Comparison of ENCODE assay signal across 23 mouse cellular contexts in genomic region chr11:86039355-86039754, GRCm38 (mm10).
A peak's percentile ranks its signal among the peaks of the same experiment; 100 is the strongest.
DNase-seq lines count a peak whose midpoint lies in the region; ATAC-seq lines count a peak whose summit lies in the region.
"Had no signal": no experiment of that assay in that cellular context is flagged by ENCODE, and none has a peak within 500 bp of the region (broad histone marks: within the 10 kb centered on the region; RNA-seq: fewer than 3 reads in every experiment).

No protein-coding gene starts in this region.

- WGBS in embryonic facial prominence, embryonic 14.5 days: 72% methylated on average over 8 of the region's 8 CpGs
- 79% methylated on average over 8 of the region's 8 CpGs for WGBS in embryonic facial prominence, embryonic 10.5 days
- WGBS in forebrain, embryonic 16.5 days: 4% methylated on average over 8 of the region's 8 CpGs
- WGBS in midbrain, embryonic 15.5 days: 39% methylated on average over 8 of the region's 8 CpGs

- peak; percentile 41 for DNase-seq in embryonic facial prominence, embryonic 14.5 days (ENCODE audit: low spot score)
- DNase-seq in embryonic facial prominence, embryonic 10.5 days (ENCODE audit: low spot score): no peak
- DNase-seq in Muller cell, postnatal 12 days (ENCODE audit: inconsistent ontology term): peak; percentile 90
- no peak for DNase-seq in thymus, postnatal 25 days
- no peak for DNase-seq in cerebellum, postnatal 10 days
- DNase-seq: adrenal gland, postnatal 25 days; cerebellum, postnatal 14 days; gastrocnemius, postnatal 25 days; heart, postnatal 4 days; kidney, adult 11 months; kidney, postnatal 10 days; layer of hippocampus, postnatal 36 days; lung, embryonic 14.5 days; spleen, adult 18-20 months had no signal

- H3K27me3 ChIP-seq in embryonic facial prominence, embryonic 14.5 days (replicated peaks; ENCODE audit: control insufficient read depth, insufficient read depth, low read length): no peaks in the 10 kb centered on the region
- no peaks in the 10 kb centered on the region for H3K27me3 ChIP-seq in embryonic facial prominence, embryonic 10.5 days (replicated peaks; ENCODE audit: low read depth, poor library complexity, severe bottlenecking)
- no peaks in the 10 kb centered on the region for H3K27me3 ChIP-seq in forebrain, embryonic 16.5 days (replicated peaks; ENCODE audit: control insufficient read depth, insufficient read depth, low read length)
- H3K27me3 ChIP-seq in midbrain, embryonic 15.5 days (replicated peaks): no peaks in the 10 kb centered on the region
- H3K27me3 ChIP-seq: CH12.LX; embryonic facial prominence, embryonic 12.5 days; heart, embryonic 13.5 days; stomach, embryonic 15.5 days had no signal

- ATAC-seq in embryonic facial prominence, embryonic 14.5 days (ENCODE audit: low read depth): peak; percentile 18; the same call in 1 of the 2 replicates
- peak; percentile 88 for ATAC-seq in forebrain, embryonic 16.5 days
- no peak for ATAC-seq in midbrain, embryonic 15.5 days (replicated peaks)
- ATAC-seq in megakaryocyte progenitor cell, adult 5-6 weeks (replicated peaks; ENCODE audit: poor library complexity): no peak
- ATAC-seq: activated CD4-positive, CD25-positive, alpha-beta regulatory T cell, adult 4 months had no signal

- H3K9me3 ChIP-seq in embryonic facial prominence, embryonic 14.5 days (ENCODE audit: control insufficient read depth, low read length): no peaks in the 10 kb centered on the region; the same call in 1 of the 2 replicates
- no peaks in the 10 kb centered on the region for H3K9me3 ChIP-seq in embryonic facial prominence, embryonic 10.5 days
- H3K9me3 ChIP-seq in forebrain, embryonic 16.5 days (ENCODE audit: control insufficient read depth, low read length): no peaks in the 10 kb centered on the region
- H3K9me3 ChIP-seq in midbrain, embryonic 15.5 days: no peaks in the 10 kb centered on the region
- H3K9me3 ChIP-seq: embryonic facial prominence, embryonic 12.5 days; stomach, embryonic 15.5 days had no signal

- no peak overlapping the region for H3K9ac ChIP-seq in embryonic facial prominence, embryonic 14.5 days (ENCODE audit: low read depth, low read length)
- H3K9ac ChIP-seq in forebrain, embryonic 16.5 days (replicated peaks; ENCODE audit: low read depth, low read length): no peak overlapping the region
- no peak overlapping the region for H3K9ac ChIP-seq in midbrain, embryonic 15.5 days
- H3K9ac ChIP-seq: embryonic facial prominence, embryonic 12.5 days; heart, embryonic 13.5 days; lung, embryonic 14.5 days; stomach, embryonic 15.5 days had no signal

- no peak overlapping the region for H3K4me2 ChIP-seq in embryonic facial prominence, embryonic 14.5 days (ENCODE audit: low read depth, low read length)
- peak overlapping the region; percentile 24 for H3K4me2 ChIP-seq in forebrain, embryonic 16.5 days (ENCODE audit: low read length)
- peak overlapping the region; percentile 5; the same call in 1 of the 2 replicates for H3K4me2 ChIP-seq in midbrain, embryonic 15.5 days
- H3K4me2 ChIP-seq: embryonic facial prominence, embryonic 12.5 days; heart, embryonic 13.5 days; liver, embryonic 11.5 days; lung, embryonic 14.5 days; stomach, embryonic 15.5 days had no signal

- H3K4me3 ChIP-seq in embryonic facial prominence, embryonic 14.5 days (ENCODE audit: low read depth, low read length): no peak overlapping the region
- H3K4me3 ChIP-seq in embryonic facial prominence, embryonic 10.5 days: no peak overlapping the region
- H3K4me3 ChIP-seq in forebrain, embryonic 16.5 days (replicated peaks; ENCODE audit: low read length): no peak overlapping the region
- H3K4me3 ChIP-seq in midbrain, embryonic 15.5 days: no peak overlapping the region
- H3K4me3 ChIP-seq: embryonic facial prominence, embryonic 12.5 days; heart, embryonic 13.5 days; stomach, embryonic 15.5 days had no signal

- no peaks in the 10 kb centered on the region for H3K4me1 ChIP-seq in embryonic facial prominence, embryonic 14.5 days (ENCODE audit: control insufficient read depth, insufficient read depth, low read length)
- no peaks in the 10 kb centered on the region for H3K4me1 ChIP-seq in embryonic facial prominence, embryonic 10.5 days
- H3K4me1 ChIP-seq in forebrain, embryonic 16.5 days (replicated peaks; ENCODE audit: control insufficient read depth, insufficient read depth, low read length): peaks cover 11% of the 10 kb centered on the region
- peaks cover 10% of the 10 kb centered on the region for H3K4me1 ChIP-seq in midbrain, embryonic 15.5 days
- H3K4me1 ChIP-seq: embryonic facial prominence, embryonic 12.5 days; heart, embryonic 13.5 days; stomach, embryonic 15.5 days had no signal

- no peaks in the 10 kb centered on the region for H3K36me3 ChIP-seq in embryonic facial prominence, embryonic 14.5 days (ENCODE audit: control insufficient read depth, insufficient read depth, low read length)
- no peaks in the 10 kb centered on the region for H3K36me3 ChIP-seq in embryonic facial prominence, embryonic 10.5 days (replicated peaks)
- H3K36me3 ChIP-seq in forebrain, embryonic 16.5 days (ENCODE audit: control insufficient read depth, insufficient read depth): no peaks in the 10 kb centered on the region
- no peaks in the 10 kb centered on the region for H3K36me3 ChIP-seq in midbrain, embryonic 15.5 days (replicated peaks)
- H3K36me3 ChIP-seq: embryonic facial prominence, embryonic 12.5 days; heart, embryonic 13.5 days; stomach, embryonic 15.5 days had no signal

- H3K27ac ChIP-seq in embryonic facial prominence, embryonic 14.5 days (replicated peaks; ENCODE audit: low read depth, low read length): no peak overlapping the region
- H3K27ac ChIP-seq in embryonic facial prominence, embryonic 10.5 days (replicated peaks): no peak overlapping the region
- H3K27ac ChIP-seq in forebrain, embryonic 16.5 days (ENCODE audit: low read length): peak overlapping the region; percentile 64
- H3K27ac ChIP-seq in midbrain, embryonic 15.5 days: peak overlapping the region; percentile 30
- H3K27ac ChIP-seq: embryonic facial prominence, embryonic 12.5 days; heart, embryonic 13.5 days; stomach, embryonic 15.5 days had no signal

Comparison
In these comparisons a context has a peak if more than half of its experiments do, and no peak if none do; other contexts are left out.
1. DNase-seq: peak in embryonic facial prominence, embryonic 14.5 days (single experiment) and Muller cell, postnatal 12 days (single experiment); none in embryonic facial prominence, embryonic 10.5 days (single experiment), thymus, postnatal 25 days (single experiment) and cerebellum, postnatal 10 days (0 of 2).
2. ATAC-seq: peak in embryonic facial prominence, embryonic 14.5 days (single experiment) and forebrain, embryonic 16.5 days (single experiment); none in midbrain, embryonic 15.5 days (single experiment) and megakaryocyte progenitor cell, adult 5-6 weeks (single experiment).
3. H3K27ac ChIP-seq: peak in forebrain, embryonic 16.5 days (single experiment) and midbrain, embryonic 15.5 days (single experiment); none in embryonic facial prominence, embryonic 14.5 days (single experiment) and embryonic facial prominence, embryonic 10.5 days (single experiment).